Mouse (Mus musculus) liver, embryonic 14.5 days (tissue): ENCODE results near the gene Srp14. TPM values are rescaled to one million over a fixed set of nuclear protein-coding genes. Genes with fewer than 3 reads are reported as not detected.

Experiments used
- ATAC-seq: fragments of 200-750 bp; cut with Nextera tagmentation; 2 replicates; pipeline ENCODE4 v1.8.0; 2017; ENCODE audit warnings: moderate number of reproducible peaks, mild to moderate bottlenecking, moderate library complexity; ENCODE audit not compliant: insufficient read depth
- DNase-seq, 3 experiments: peaks; one replicate each; pipeline ENCODE4 v3.0.0-alpha.2; 2012 to 2013; ENCODE audit warnings: low read depth in 3 of 3, low spot score in 3 of 3
- H3K27ac ChIP-seq: fragments of 300-500 bp; sonication (generic); 2 replicates; pipeline ENCODE4 v1.5.1; 2014; ENCODE audit warnings: moderate library complexity, mild to moderate bottlenecking, control low read depth, inconsistent platforms
- H3K27me3 ChIP-seq: fragments of 300-500 bp; sonication (generic); 2 replicates; pipeline ENCODE4 v1.6.1; 2014; ENCODE audit warnings: mild to moderate bottlenecking, low read length, moderate library complexity; ENCODE audit not compliant: control insufficient read depth, insufficient read depth
- H3K36me3 ChIP-seq: fragments of 300-500 bp; sonication (generic); replicated peaks from 2 replicates; pipeline ENCODE4 v1.6.1; 2014; ENCODE audit warnings: low read depth; ENCODE audit not compliant: control insufficient read depth, insufficient read depth
- H3K4me1 ChIP-seq, 2 experiments: fragments of 200-500 bp in 1 of 2; fragments of 300-500 bp in 1 of 2; sonication (generic) in 1 of 2; replicated peaks; 2 replicates each; pipeline ENCODE4 v1.6.1; 2012 to 2014; ENCODE audit warnings: antibody characterized with exemption in 1 of 2, inconsistent platforms in 1 of 2, low read length in 1 of 2; ENCODE audit not compliant: control insufficient read depth in 2 of 2, insufficient read depth in 2 of 2
- H3K4me2 ChIP-seq: fragments of 300-500 bp; sonication (generic); 2 replicates; pipeline ENCODE4 v1.6.1; 2014; ENCODE audit warnings: low read depth, mild to moderate bottlenecking, control low read depth, moderate library complexity
- H3K4me3 ChIP-seq, 2 experiments: fragments of 200-500 bp in 1 of 2; fragments of 300-500 bp in 1 of 2; sonication (generic) in 1 of 2; 2 replicates each; pipeline ENCODE4 v1.5.1; 2012 to 2014; ENCODE audit warnings: low read depth in 2 of 2, low read length in 2 of 2, mild to moderate bottlenecking in 2 of 2, control low read depth in 1 of 2, inconsistent platforms in 1 of 2, moderate library complexity in 1 of 2; ENCODE audit not compliant: insufficient read depth in 1 of 2
- H3K9ac ChIP-seq: fragments of 300-500 bp; sonication (generic); replicated peaks from 2 replicates; pipeline ENCODE4 v1.6.1; 2014; ENCODE audit warnings: mild to moderate bottlenecking, control low read depth, moderate library complexity
- H3K9me3 ChIP-seq: fragments of 300-500 bp; sonication (generic); 2 replicates; pipeline ENCODE4 v1.6.1; 2016; ENCODE audit warnings: low read length, mixed read lengths; ENCODE audit not compliant: control insufficient read depth
- CTCF ChIP-seq: IDR thresholded peaks from 2 replicates; pipeline ENCODE4 v1.5.1; 2016; ENCODE audit warnings: antibody characterized with exemption, low read depth, control low read depth
- EP300 ChIP-seq: IDR thresholded peaks from 2 replicates; pipeline ENCODE4 v1.6.1; 2016; ENCODE audit warnings: antibody characterized with exemption, low read depth
- WGBS: fragments of 180-500 bp; shearing (Covaris S2); extraction: QIAGEN DNeasy Blood & Tissue Kit; methylation state at CpG from one replicate; pipeline ENCODE4 v1.1.7; 2014; ENCODE audit not compliant: insufficient replicate concordance; 5-methylcytosine and 5-hydroxymethylcytosine counted together
- polyA plus RNA-seq, 2 experiments: library from polyadenylated mRNA; depleted of rRNA in 1 of 2; stranded (reverse) in 1 of 2; unstranded in 1 of 2; fragments of >200 nt; fragmentation: Nextera tagmentation in 1 of 2; extraction: Ambion mirVana in 1 of 2; gene quantifications; 2 replicates each; pipeline versions ENCODE4 v1.2.1 to v1.2.3; 2012 to 2014

Gene Srp14
- polyA plus RNA-seq, 2 experiments = 59.2 to 102 TPM

DNA sequence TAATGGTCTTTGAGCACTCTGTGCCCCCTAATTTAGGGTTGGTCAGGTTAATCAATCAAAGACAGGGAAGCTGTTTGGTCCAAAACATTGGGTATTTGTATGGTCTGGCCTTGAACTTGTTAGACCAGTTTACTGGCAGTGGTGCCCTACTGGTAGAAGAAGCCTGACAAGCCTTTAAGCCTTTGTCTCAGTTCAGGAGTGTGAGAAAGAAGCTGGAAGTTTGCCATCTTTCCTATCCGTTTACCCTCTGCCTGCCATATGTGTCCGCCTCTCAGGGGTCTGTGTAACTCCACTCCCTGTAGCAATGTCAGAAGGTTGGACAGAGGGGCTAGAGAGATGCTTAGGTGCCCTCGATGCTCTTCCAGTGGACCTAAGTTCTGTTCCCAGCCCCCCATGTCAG, 15.1 kb downstream of the Srp14 start:
- H3K36me3 ChIP-seq = peaks cover 2% of the 10 kb centered on the region
- TF ChIP-seq CTCF = no peak
- TF ChIP-seq EP300 = no peak
- H3K4me2 ChIP-seq = no peak overlapping the region
- no peaks in the 10 kb centered on the region for H3K27me3 ChIP-seq
- no peak overlapping the region for H3K27ac ChIP-seq
- no peaks in the 10 kb centered on the region for H3K9me3 ChIP-seq
- H3K4me1 ChIP-seq = no peaks in the 10 kb centered on the region
- 72% methylated on average over 3 of the region's 3 CpGs for WGBS
- H3K4me3 ChIP-seq = no peak overlapping the region
- DNase-seq (no peak), ATAC-seq (no peak)
- no peak overlapping the region for H3K9ac ChIP-seq

DNA sequence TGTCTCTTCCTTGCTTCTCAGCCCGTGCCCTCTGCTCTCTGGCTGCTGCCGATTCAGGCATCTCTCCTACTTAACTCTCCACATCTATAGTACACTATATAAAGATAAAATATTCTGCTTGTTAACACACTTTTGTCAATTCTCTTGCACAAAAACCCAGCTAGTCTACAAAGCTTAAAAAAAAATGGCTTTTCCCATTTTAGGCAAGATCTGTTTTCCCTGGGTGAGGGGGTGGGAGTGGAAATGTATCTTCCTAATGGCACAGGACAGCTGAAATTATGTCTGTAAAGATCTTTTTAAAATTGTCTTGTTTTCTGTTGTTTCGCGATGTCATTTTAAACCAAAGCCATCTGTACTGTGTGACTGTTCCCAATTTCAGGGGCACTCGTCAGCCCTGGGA, 16.0 kb downstream of the Srp14 start:
- Histone ChIP-seq H3K27ac (no peak overlapping the region), H3K27me3 (no peaks in the 10 kb centered on the region), H3K4me2 (no peak overlapping the region), H3K4me3 (no peak overlapping the region), H3K4me1 (no peaks in the 10 kb centered on the region), H3K9ac (no peak overlapping the region), H3K9me3 (no peaks in the 10 kb centered on the region), H3K36me3 (peaks cover 2% of the 10 kb centered on the region)
- no peak for TF ChIP-seq CTCF
- TF ChIP-seq EP300 = no peak
- DNase-seq (no peak), ATAC-seq (no peak)
- WGBS = 76% methylated on average over 5 of the region's 5 CpGs

DNA sequence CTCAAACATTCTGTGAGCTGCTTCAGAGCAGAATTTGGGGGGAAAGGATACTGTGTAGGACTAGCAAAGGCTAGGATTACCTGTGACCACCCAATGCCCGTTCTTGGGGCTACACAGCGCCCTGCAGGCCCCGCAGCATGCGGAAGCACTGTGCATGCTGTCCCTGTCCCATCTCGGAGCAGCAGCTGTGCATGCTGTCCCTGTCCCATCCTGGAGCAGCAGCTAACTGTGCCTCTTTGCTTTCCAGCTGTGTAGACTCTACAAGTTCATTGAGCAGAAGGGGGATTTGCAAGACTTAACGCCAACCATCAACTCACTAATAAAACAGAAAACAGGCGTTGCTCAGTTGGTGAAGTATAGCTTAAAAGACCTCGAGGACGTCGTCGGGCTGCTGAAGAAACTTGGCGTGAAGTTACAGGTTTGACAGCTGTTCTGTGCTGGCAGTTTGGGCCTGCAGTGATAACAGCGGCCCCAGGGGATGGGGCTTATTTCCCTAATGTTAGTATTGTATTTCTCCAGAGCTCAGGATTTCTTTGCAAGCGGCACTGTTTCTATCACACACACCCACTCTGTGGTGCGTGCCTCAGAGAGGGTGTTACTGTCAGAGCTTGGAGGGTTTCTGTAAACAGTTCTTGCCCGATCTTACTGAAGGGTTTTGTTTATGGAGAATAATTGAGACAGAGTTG, 17.9 kb downstream of the Srp14 start:
- TF ChIP-seq CTCF (no peak), EP300 (no peak)
- Histone ChIP-seq H3K27ac (no peak overlapping the region), H3K4me1 (no peaks in the 10 kb centered on the region), H3K27me3 (no peaks in the 10 kb centered on the region), H3K9ac (no peak overlapping the region), H3K4me3 (no peak overlapping the region), H3K9me3 (no peaks in the 10 kb centered on the region), H3K4me2 (no peak overlapping the region), H3K36me3 (peaks cover 5% of the 10 kb centered on the region; the same call in 1 of the 2 replicates)
- WGBS = 79% methylated on average over 16 of the region's 16 CpGs
- no peak for ATAC-seq
- DNase-seq = no peak

- Histone ChIP-seq H3K27me3 (no peaks in the 10 kb centered on the region), H3K36me3 (peaks cover 3% of the 10 kb centered on the region; the same call in 1 of the 2 replicates), H3K4me3 (no peak overlapping the region), H3K9me3 (no peaks in the 10 kb centered on the region), H3K9ac (no peak overlapping the region), H3K4me2 (no peak overlapping the region), H3K27ac (no peak overlapping the region), H3K4me1 (no peaks in the 10 kb centered on the region)
- TF ChIP-seq CTCF (no peak), EP300 (no peak)
- no peak for DNase-seq
- 82% methylated on average over 13 of the region's 13 CpGs for WGBS
- no peak for ATAC-seq
Measured at GRCm38 (mm10) chr2:118457463-118458261, 21.8 kb downstream of the Srp14 start.

DNA sequence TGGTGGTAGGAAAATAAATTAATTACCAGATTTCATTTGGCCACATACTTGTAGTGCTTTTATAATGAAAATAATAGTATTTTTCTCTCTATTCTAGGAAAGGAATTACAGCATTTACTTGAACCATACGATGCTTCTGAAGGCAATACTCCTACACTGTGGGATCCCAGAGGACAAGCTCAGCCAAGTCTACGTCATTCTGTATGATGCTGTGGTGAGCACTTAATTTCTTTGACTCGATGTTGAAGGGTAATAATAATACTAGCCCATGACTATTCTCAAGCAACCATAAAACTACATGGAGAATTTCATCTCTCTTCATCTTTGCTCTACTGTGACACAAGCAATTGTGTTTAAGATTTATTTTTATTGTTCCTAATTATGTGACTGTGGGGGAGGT, 22.5 kb downstream of the Srp14 start:
- no peak for DNase-seq
- whole genome bisulfite sequencing = 80% methylated on average over 3 of the region's 3 CpGs
- H3K36me3 ChIP-seq = peaks cover 3% of the 10 kb centered on the region; the same call in 1 of the 2 replicates
- H3K9me3 ChIP-seq = no peaks in the 10 kb centered on the region
- H3K4me1 ChIP-seq = no peaks in the 10 kb centered on the region
- H3K4me2 ChIP-seq = no peak overlapping the region
- TF ChIP-seq CTCF (no peak), EP300 (no peak)
- H3K27ac ChIP-seq = no peak overlapping the region
- H3K9ac ChIP-seq = no peak overlapping the region
- no peak overlapping the region for H3K4me3 ChIP-seq
- no peaks in the 10 kb centered on the region for H3K27me3 ChIP-seq
- ATAC-seq = no peak
